Mouse (Mus musculus) CH12.LX (cell line): ENCODE data around the gene Pomt2. TPM values are rescaled to one million over a fixed set of nuclear protein-coding genes. Genes with fewer than 3 reads are reported as not detected.

Experiments used
- DNase-seq: peaks from one replicate; pipeline ENCODE4 v3.0.0-alpha.2; 2013; ENCODE audit errors: extremely low read depth
- H3K27ac ChIP-seq: 2 replicates; pipeline ENCODE4 v1.5.1; 2012; ENCODE audit warnings: low read depth, mild to moderate bottlenecking, control low read depth, moderate library complexity; ENCODE audit not compliant: insufficient read depth
- H3K27me3 ChIP-seq: replicated peaks from 2 replicates; pipeline ENCODE3; 2012; ENCODE audit warnings: inconsistent platforms
- H3K36me3 ChIP-seq, 2 experiments: replicated peaks in 1 of 2; 2 replicates each; pipeline versions ENCODE3 to v1.6.1; 2012; ENCODE audit warnings: inconsistent platforms in 1 of 2, low read length in 1 of 2, mild to moderate bottlenecking in 1 of 2, mixed read lengths in 1 of 2, moderate library complexity in 1 of 2; ENCODE audit not compliant: control insufficient read depth in 1 of 2, insufficient read depth in 1 of 2
- H3K4me1 ChIP-seq, 2 experiments: 2 replicates each; pipeline ENCODE4 v1.6.1; 2012; ENCODE audit warnings: inconsistent platforms in 1 of 2, moderate library complexity in 1 of 2; ENCODE audit not compliant: insufficient read depth in 2 of 2, control insufficient read depth in 1 of 2
- H3K4me2 ChIP-seq: 2 replicates; pipeline ENCODE4 v1.6.1; 2012; ENCODE audit warnings: low read depth, mild to moderate bottlenecking, control low read depth; ENCODE audit not compliant: poor library complexity, insufficient read depth, severe bottlenecking
- H3K4me3 ChIP-seq, 3 experiments: fragments of 150-350 bp in 1 of 3; sonication (generic) in 1 of 3; replicated peaks in 1 of 3; 2 replicates each; pipeline versions ENCODE3 to v1.5.1; 2011 to 2012; ENCODE audit warnings: low read depth in 2 of 3, low read length in 2 of 3, mild to moderate bottlenecking in 2 of 3, moderate library complexity in 2 of 3, control low read depth in 1 of 3, improper control_type of control experiment in 1 of 3, inconsistent platforms in 1 of 3, mixed read lengths in 1 of 3; ENCODE audit not compliant: poor library complexity in 1 of 3
- H3K79me2 ChIP-seq: replicated peaks from 2 replicates; pipeline ENCODE4 v1.6.1; 2012; ENCODE audit warnings: mild to moderate bottlenecking, moderate library complexity; ENCODE audit not compliant: control insufficient read depth, poor library complexity, insufficient read depth, severe bottlenecking; ENCODE audit errors: extremely low read depth
- H3K9ac ChIP-seq: 2 replicates; pipeline ENCODE4 v1.6.1; 2012; ENCODE audit warnings: low read depth, mild to moderate bottlenecking, control low read depth, moderate library complexity; ENCODE audit not compliant: insufficient read depth
- H3K9me3 ChIP-seq: replicated peaks from 2 replicates; pipeline ENCODE3; 2012; ENCODE audit warnings: low read length, inconsistent platforms, mixed read lengths
- BHLHE40 ChIP-seq: IDR thresholded peaks from 2 replicates; pipeline ENCODE4 v1.6.1; 2011; ENCODE audit warnings: mild to moderate bottlenecking, low read depth, low read length, improper control_type of control experiment
- CHD1 ChIP-seq: IDR thresholded peaks from 2 replicates; pipeline ENCODE4 v1.6.1; 2012; ENCODE audit warnings: low read depth, low read length, improper control_type of control experiment, inconsistent platforms
- CHD2 ChIP-seq: IDR thresholded peaks from 2 replicates; pipeline ENCODE4 v1.6.1; 2011; ENCODE audit warnings: low read length, improper control_type of control experiment
- CTCF ChIP-seq, 2 experiments: IDR thresholded peaks in 1 of 2; conservative IDR thresholded peaks in 1 of 2; 2 replicates each; pipeline ENCODE4 v1.5.1; 2011 to 2012; ENCODE audit warnings: low read depth in 2 of 2, low read length in 2 of 2, improper control_type of control experiment in 1 of 2, inconsistent platforms in 1 of 2, mild to moderate bottlenecking in 1 of 2, moderate library complexity in 1 of 2
- EP300 ChIP-seq: IDR thresholded peaks from 2 replicates; pipeline ENCODE4 v1.6.1; 2011; ENCODE audit warnings: low read length, improper control_type of control experiment
- ETS1 ChIP-seq: conservative IDR thresholded peaks from 2 replicates; pipeline ENCODE4 v1.6.1; 2012; ENCODE audit warnings: low read depth, mild to moderate bottlenecking, inconsistent platforms, low read length, improper control_type of control experiment, moderate library complexity
- IRF4 ChIP-seq: IDR thresholded peaks from 2 replicates; pipeline ENCODE4 v1.6.1; 2014; ENCODE audit warnings: low read depth, mild to moderate bottlenecking, inconsistent platforms, low read length, improper control_type of control experiment
- JUN ChIP-seq: IDR thresholded peaks from 2 replicates; pipeline ENCODE4 v1.6.1; 2011; ENCODE audit warnings: low read depth, mild to moderate bottlenecking, low read length, improper control_type of control experiment, moderate library complexity; ENCODE audit not compliant: insufficient read depth
- JUND ChIP-seq: conservative IDR thresholded peaks from 2 replicates; pipeline ENCODE4 v1.6.1; 2011; ENCODE audit warnings: low read depth, low read length, improper control_type of control experiment
- KAT2A ChIP-seq: IDR thresholded peaks from 2 replicates; pipeline ENCODE4 v1.6.1; 2012; ENCODE audit warnings: low read length, improper control_type of control experiment, inconsistent platforms; ENCODE audit not compliant: insufficient replicate concordance
- MAFK ChIP-seq: IDR thresholded peaks from 2 replicates; pipeline ENCODE4 v1.6.1; 2011; ENCODE audit warnings: low read length, improper control_type of control experiment; ENCODE audit not compliant: insufficient replicate concordance
- MAX ChIP-seq: IDR thresholded peaks from 2 replicates; pipeline ENCODE4 v1.6.1; 2011; ENCODE audit warnings: low read length, improper control_type of control experiment
- MAZ ChIP-seq: IDR thresholded peaks from 2 replicates; pipeline ENCODE4 v1.6.1; 2012; ENCODE audit warnings: low read depth, mild to moderate bottlenecking, inconsistent platforms, low read length, improper control_type of control experiment, moderate library complexity
- MEF2A ChIP-seq: IDR thresholded peaks from 2 replicates; pipeline ENCODE4 v1.6.1; 2014; ENCODE audit warnings: low read depth, mild to moderate bottlenecking, inconsistent platforms, low read length, improper control_type of control experiment, borderline replicate concordance
- NELFE ChIP-seq: IDR thresholded peaks from 2 replicates; pipeline ENCODE4 v1.6.1; 2011; ENCODE audit warnings: low read depth, low read length, improper control_type of control experiment
- PAX5 ChIP-seq: IDR thresholded peaks from 2 replicates; pipeline ENCODE4 v1.6.1; 2012; ENCODE audit warnings: low read length, inconsistent platforms, mixed read lengths
- POLR2A ChIP-seq: IDR thresholded peaks from 2 replicates; pipeline ENCODE4 v1.6.1; 2011; ENCODE audit warnings: low read depth, mild to moderate bottlenecking, improper control_type of control experiment, low read length
- POLR2AphosphoS2 ChIP-seq: IDR thresholded peaks from 2 replicates; pipeline ENCODE4 v1.6.1; 2011; ENCODE audit warnings: low read depth, low read length, improper control_type of control experiment
- RAD21 ChIP-seq: IDR thresholded peaks from 2 replicates; pipeline ENCODE4 v1.6.1; 2011; ENCODE audit warnings: low read depth, mild to moderate bottlenecking, low read length, improper control_type of control experiment, moderate library complexity
- RCOR1 ChIP-seq: conservative IDR thresholded peaks from 2 replicates; pipeline ENCODE4 v1.6.1; 2012; ENCODE audit warnings: low read depth, mild to moderate bottlenecking, inconsistent platforms, low read length, improper control_type of control experiment
- TBP ChIP-seq: conservative IDR thresholded peaks from 2 replicates; pipeline ENCODE4 v1.6.1; 2011; ENCODE audit warnings: low read depth, low read length, improper control_type of control experiment
- TCF12 ChIP-seq: IDR thresholded peaks from 2 replicates; pipeline ENCODE4 v1.6.1; 2014; ENCODE audit warnings: low read depth, mild to moderate bottlenecking, inconsistent platforms, low read length, improper control_type of control experiment
- UBTF ChIP-seq: IDR thresholded peaks from 2 replicates; pipeline ENCODE4 v1.6.1; 2012; ENCODE audit warnings: low read depth, mild to moderate bottlenecking, inconsistent platforms, low read length, improper control_type of control experiment, moderate library complexity
- ZKSCAN1 ChIP-seq: IDR thresholded peaks from 2 replicates; pipeline ENCODE4 v1.6.1; 2012; ENCODE audit warnings: low read depth, inconsistent platforms, low read length, improper control_type of control experiment, borderline replicate concordance
- ZMIZ1 ChIP-seq: IDR thresholded peaks from 2 replicates; pipeline ENCODE4 v1.6.1; 2012; ENCODE audit warnings: low read depth, mild to moderate bottlenecking, inconsistent platforms, low read length, improper control_type of control experiment
- dilution Hi-C: fragments of 300-500 bp; cut with MboI; formaldehyde crosslinking; loops from 2 replicates; pipeline ENCODE4 v1.14.3; 2020; ENCODE audit warnings: low sequenced_read_pairs; ENCODE audit not compliant: extremely low pct_unique_long_range_greater_than_20kb, extremely low pct_ligation_motif_present
- in situ Hi-C: fragments of 300-500 bp; cut with MboI; formaldehyde crosslinking; loops from 3 replicates; pipeline ENCODE4 v1.14.3; 2019; ENCODE audit warnings: low sequenced_read_pairs, low pct_ligation_motif_present, low pct_unique_long_range_greater_than_20kb, mixed read lengths
- polyA plus RNA-seq: library from polyadenylated mRNA; unstranded; fragments of >175 nt; gene quantifications from 2 replicates; pipeline ENCODE4 v1.2.1, GENCODE M21; 2012; ENCODE audit warnings: low read depth; ENCODE audit not compliant: insufficient read length
- total RNA-seq, 2 experiments: library from RNA; depleted of rRNA; stranded (reverse); fragments of 300-350 nt in 1 of 2; fragments of >200 nt in 1 of 2; gene quantifications; 2 replicates each; pipeline ENCODE4 v1.2.3; 2012 to 2014

Pomt2 gene
- total and polyA plus RNA-seq, 3 experiments = 11.6 to 12.8 (median 11.7) TPM

DNA sequence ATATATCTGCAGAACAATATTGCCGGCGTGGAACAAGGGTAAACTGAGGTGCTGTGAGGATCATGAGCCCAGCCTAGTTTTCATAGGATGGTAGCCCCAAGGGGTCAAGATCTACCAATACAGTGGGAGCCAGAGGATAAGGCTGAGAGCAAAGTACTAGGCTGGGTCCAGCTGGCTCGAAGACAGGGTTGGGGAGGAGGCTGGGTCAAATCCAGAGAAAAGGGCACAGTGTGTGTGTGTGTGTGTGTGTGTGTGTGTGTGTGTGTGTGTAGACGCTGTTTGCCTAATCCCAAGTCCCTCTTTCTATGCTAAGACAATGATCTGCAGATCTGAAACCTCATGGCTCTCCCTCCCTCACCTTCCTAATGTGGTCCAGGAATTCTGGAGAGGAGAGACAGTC, 47.4 kb downstream of the Pomt2 start:
- Histone ChIP-seq H3K27ac (no peak overlapping the region), H3K4me3 (no peak overlapping the region), H3K9ac (no peak overlapping the region), H3K4me2 (no peak overlapping the region), H3K9me3 (no peaks in the 10 kb centered on the region), H3K4me1 (no peaks in the 10 kb centered on the region), H3K79me2 (no peaks in the 10 kb centered on the region), H3K27me3 (no peaks in the 10 kb centered on the region), H3K36me3 (no peaks in the 10 kb centered on the region)
- in situ Hi-C loops = no loop called here
- dilution Hi-C loops = no loop called here
- no peak for TF ChIP-seq BHLHE40
- no peak for DNase-seq

GRCm38 (mm10) chr12:87093671-87094070, 54.1 kb downstream of the Pomt2 start:
- H3K4me3 ChIP-seq = no peak overlapping the region
- H3K9ac ChIP-seq = no peak overlapping the region
- dilution Hi-C loops = no loop called here
- DNase-seq = no peak
- no peak overlapping the region for H3K4me2 ChIP-seq
- in situ Hi-C loops = no loop called here
- no peak for TF ChIP-seq JUND
- TF ChIP-seq NELFE = no peak
- TF ChIP-seq MEF2A = no peak
- TF ChIP-seq RAD21 = no peak
- TF ChIP-seq TCF12 = no peak
- no peak for TF ChIP-seq EP300
- no peak for TF ChIP-seq ZMIZ1
- H3K36me3 ChIP-seq = no peaks in the 10 kb centered on the region
- no peak overlapping the region for H3K27ac ChIP-seq
- no peaks in the 10 kb centered on the region for H3K27me3 ChIP-seq
- H3K4me1 ChIP-seq = peaks cover 3 to 24% of the 10 kb centered on the region in 2 experiments; a peak in 3 of 4 replicates
- no peaks in the 10 kb centered on the region for H3K9me3 ChIP-seq
- H3K79me2 ChIP-seq = no peaks in the 10 kb centered on the region

DNA sequence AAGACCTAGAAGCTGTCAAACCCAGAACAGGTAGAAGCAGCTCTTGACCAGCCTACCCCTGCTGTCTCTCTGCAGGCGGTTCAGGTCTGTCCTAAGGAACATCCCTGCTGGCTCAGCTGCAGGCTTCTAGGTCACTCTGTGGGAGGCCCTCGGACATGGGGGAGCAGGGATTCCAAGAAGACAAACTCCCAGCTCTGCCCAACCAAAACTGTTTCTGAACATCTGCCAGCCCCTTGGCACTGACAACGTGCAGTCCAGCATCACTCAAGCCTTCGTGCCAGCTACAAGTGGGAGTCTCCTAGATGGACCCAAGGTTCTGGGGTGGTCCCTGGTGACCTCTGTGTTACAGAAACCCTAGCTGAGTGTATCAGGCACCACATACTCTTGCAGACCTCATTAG, 54.5 kb downstream of the Pomt2 start:
- no peak for DNase-seq
- TF ChIP-seq ETS1 (no peak), CHD2 (no peak), RCOR1 (no peak), MAZ (no peak), EP300 (no peak), MAX (no peak), POLR2A (no peak), KAT2A (no peak), IRF4 (no peak), MAFK (no peak), TBP (no peak), UBTF (no peak), JUN (no peak), POLR2AphosphoS2 (no peak), ZKSCAN1 (no peak), CHD1 (no peak), RAD21 (no peak), CTCF (conservative IDR thresholded peaks at IDR 0.05 in 1 of 2, IDR thresholded peaks at IDR 0.05 in 1 of 2; ENCODE audit: low read depth in 2 of 2, low read length in 2 of 2) (no peak), PAX5 (no peak), NELFE (no peak)
- Histone ChIP-seq H3K36me3 (no peaks in the 10 kb centered on the region), H3K9me3 (no peaks in the 10 kb centered on the region), H3K27me3 (no peaks in the 10 kb centered on the region), H3K4me2 (no peak overlapping the region), H3K9ac (no peak overlapping the region), H3K4me3 (no peak overlapping the region), H3K79me2 (no peaks in the 10 kb centered on the region), H3K27ac (no peak overlapping the region), H3K4me1 (peaks cover 3 to 28% of the 10 kb centered on the region in 2 experiments; a peak in 3 of 4 replicates)
- dilution Hi-C loops = no loop called here
- in situ Hi-C loops = no loop called here
